Mouse (Mus musculus) ES-Bruce4 (cell line): ENCODE data around the gene Dimt1. TPM values are rescaled to one million over a fixed set of nuclear protein-coding genes. Genes with fewer than 3 reads are reported as not detected.

Experiments
- H3K27ac ChIP-seq: 2 replicates; pipeline ENCODE4 v1.5.1; 2012; ENCODE audit warnings: low read length, inconsistent platforms; ENCODE audit not compliant: insufficient read depth
- H3K27me3 ChIP-seq: 2 replicates; pipeline ENCODE4 v1.6.1; 2012; ENCODE audit warnings: mild to moderate bottlenecking, low read length, inconsistent platforms; ENCODE audit not compliant: control insufficient read depth, poor library complexity, insufficient read depth, severe bottlenecking
- H3K36me3 ChIP-seq: 2 replicates; pipeline ENCODE4 v1.6.1; 2012; ENCODE audit warnings: inconsistent platforms, mild to moderate bottlenecking, low read length, moderate library complexity; ENCODE audit not compliant: control insufficient read depth, poor library complexity, insufficient read depth, severe bottlenecking
- H3K4me1 ChIP-seq: one replicate; pipeline ENCODE4 v1.8.1; 2011; ENCODE audit warnings: low read length; ENCODE audit not compliant: control insufficient read depth, insufficient read depth
- H3K4me3 ChIP-seq: 2 replicates; pipeline ENCODE4 v1.5.1; 2011; ENCODE audit warnings: low read depth, mild to moderate bottlenecking, low read length
- H3K9ac ChIP-seq: 2 replicates; pipeline ENCODE4 v1.6.1; 2012; ENCODE audit warnings: low read depth, mild to moderate bottlenecking, inconsistent platforms; ENCODE audit not compliant: poor library complexity, severe bottlenecking
- H3K9me3 ChIP-seq: replicated peaks from 2 replicates; pipeline ENCODE4 v1.6.1; 2012; ENCODE audit warnings: mild to moderate bottlenecking, low read length, inconsistent platforms; ENCODE audit not compliant: control insufficient read depth, poor library complexity, insufficient read depth, severe bottlenecking
- CTCF ChIP-seq: IDR thresholded peaks from one replicate; pipeline ENCODE4 v1.8.1; 2011; ENCODE audit warnings: low read depth, low read length
- EP300 ChIP-seq: IDR thresholded peaks from 2 replicates; pipeline ENCODE4 v1.6.1; 2011; ENCODE audit warnings: low read depth, low read length; ENCODE audit not compliant: insufficient read depth
- POLR2A ChIP-seq: IDR thresholded peaks from one replicate; pipeline ENCODE4 v1.8.1; 2011; ENCODE audit warnings: low read length; ENCODE audit not compliant: insufficient read depth
- polyA plus RNA-seq: library from polyadenylated mRNA; stranded (reverse); fragments of >200 nt; gene quantifications from 2 replicates; pipeline ENCODE4 v1.2.4, GENCODE M21; 2011; ENCODE audit warnings: low read depth; ENCODE audit not compliant: missing spikeins, insufficient read depth, insufficient read length

Dimt1 gene
- polyA plus RNA-seq, 1 experiment = 52.2 TPM

- Histone ChIP-seq H3K36me3 (no peaks in the 10 kb centered on the region), H3K27me3 (no peaks in the 10 kb centered on the region), H3K4me3 (peak overlapping the region; percentile 56), H3K27ac (no peak overlapping the region), H3K9me3 (no peaks in the 10 kb centered on the region), H3K4me1 (no peaks in the 10 kb centered on the region), H3K9ac (peak overlapping the region; percentile 38)
- TF ChIP-seq POLR2A = no peak
- no peak for TF ChIP-seq EP300
- TF ChIP-seq CTCF = no peak
These were observed 9.8 kb upstream of the Dimt1 start for GRCm38 (mm10) chr13:106937138-106937472.

DNA sequence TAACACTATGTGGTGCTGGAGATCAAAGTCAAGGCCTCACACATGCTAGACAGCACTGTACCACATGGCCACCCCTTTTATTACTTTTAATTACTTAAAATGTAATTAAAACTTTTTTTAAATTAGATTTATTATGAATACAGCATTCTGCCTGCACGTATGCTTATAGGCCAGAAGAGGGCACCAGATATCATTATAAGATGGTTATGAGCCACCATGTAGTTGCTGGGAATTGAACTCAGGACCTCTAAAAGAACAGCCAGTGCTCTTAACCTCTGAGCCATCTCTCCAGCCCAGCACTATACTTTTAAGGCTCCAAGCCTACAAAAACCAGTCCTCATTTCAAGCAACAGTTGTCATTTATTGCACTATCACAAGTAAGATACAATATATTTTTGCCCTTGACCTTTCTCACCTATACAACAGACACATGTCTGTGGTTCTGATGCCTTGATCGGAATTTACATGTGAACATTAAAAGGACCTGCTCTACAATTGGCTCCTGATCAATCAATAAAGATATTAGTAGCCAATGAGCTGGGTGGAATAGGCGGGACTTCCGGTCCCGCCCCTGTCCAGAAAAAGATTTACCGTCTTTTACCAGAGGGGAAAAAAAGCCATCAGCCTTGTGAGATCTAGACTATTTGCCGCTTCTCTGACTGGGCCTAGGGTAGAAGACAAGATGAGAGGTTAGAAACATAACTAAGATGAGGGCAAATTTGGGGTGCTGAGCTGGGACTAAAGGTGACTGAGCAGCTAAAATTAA is 5.5 kb upstream of the Dimt1 start:
- peak overlapping the region; percentile 91 for H3K27ac ChIP-seq
- TF ChIP-seq CTCF (no peak), POLR2A (no peak), EP300 (no peak)
- H3K9me3 ChIP-seq = no peaks in the 10 kb centered on the region
- peak overlapping the region; percentile 82 for H3K9ac ChIP-seq
- H3K36me3 ChIP-seq = no peaks in the 10 kb centered on the region
- H3K27me3 ChIP-seq = no peaks in the 10 kb centered on the region
- H3K4me1 ChIP-seq = no peaks in the 10 kb centered on the region
- H3K4me3 ChIP-seq = peak overlapping the region; percentile 72

- TF ChIP-seq POLR2A (no peak), EP300 (no peak), CTCF (no peak)
- H3K4me3 ChIP-seq = no peak overlapping the region
- H3K9ac ChIP-seq = no peak overlapping the region
- H3K27ac ChIP-seq = no peak overlapping the region
- H3K36me3 ChIP-seq = no peaks in the 10 kb centered on the region
- no peaks in the 10 kb centered on the region for H3K27me3 ChIP-seq
- no peaks in the 10 kb centered on the region for H3K9me3 ChIP-seq
- H3K4me1 ChIP-seq = no peaks in the 10 kb centered on the region
These were observed 4.2 kb upstream of the Dimt1 start for GRCm38 (mm10) chr13:106942721-106943120.

GRCm38 (mm10) chr13:106945518-106945917 is 1.4 kb upstream of the Dimt1 start:
- Histone ChIP-seq H3K27ac (no peak overlapping the region), H3K9me3 (no peaks in the 10 kb centered on the region), H3K4me1 (no peaks in the 10 kb centered on the region), H3K9ac (no peak overlapping the region), H3K4me3 (no peak overlapping the region), H3K36me3 (peaks cover 14% of the 10 kb centered on the region), H3K27me3 (no peaks in the 10 kb centered on the region)
- TF ChIP-seq EP300 (no peak), POLR2A (no peak), CTCF (no peak)

- Histone ChIP-seq H3K27me3 (no peaks in the 10 kb centered on the region), H3K4me3 (peak overlapping the region; percentile 97), H3K36me3 (peaks cover 30% of the 10 kb centered on the region), H3K9ac (peak overlapping the region; percentile 82), H3K4me1 (no peaks in the 10 kb centered on the region), H3K27ac (no peak overlapping the region), H3K9me3 (no peaks in the 10 kb centered on the region)
- no peak for TF ChIP-seq POLR2A
- no peak for TF ChIP-seq EP300
- no peak for TF ChIP-seq CTCF
These were observed 656 bp downstream of the Dimt1 start for GRCm38 (mm10) chr13:106947583-106947982.

- TF ChIP-seq CTCF (no peak), EP300 (no peak), POLR2A (no peak)
- peaks cover 69% of the 10 kb centered on the region for H3K36me3 ChIP-seq
- no peak overlapping the region for H3K27ac ChIP-seq
- H3K4me1 ChIP-seq = no peaks in the 10 kb centered on the region
- no peaks in the 10 kb centered on the region for H3K27me3 ChIP-seq
- no peaks in the 10 kb centered on the region for H3K9me3 ChIP-seq
- no peak overlapping the region for H3K4me3 ChIP-seq
- no peak overlapping the region for H3K9ac ChIP-seq
These were observed 8.0 kb downstream of the Dimt1 start for GRCm38 (mm10) chr13:106954880-106955279.
